Mouse (Mus musculus) CH12.LX (cell line): ENCODE results near the gene Timp1. TPM values are rescaled to one million over a fixed set of nuclear protein-coding genes. Genes with fewer than 3 reads are reported as not detected.

ENCODE experiments used
- polyA plus RNA-seq: library from polyadenylated mRNA; unstranded; fragments of >175 nt; gene quantifications from 2 replicates; pipeline ENCODE4 v1.2.1, GENCODE M21; 2012; ENCODE audit warnings: low read depth; ENCODE audit not compliant: insufficient read length
- total RNA-seq, 2 experiments: library from RNA; depleted of rRNA; stranded (reverse); fragments of 300-350 nt in 1 of 2; fragments of >200 nt in 1 of 2; gene quantifications; 2 replicates each; pipeline ENCODE4 v1.2.3; 2012 to 2014

Gene Timp1
- total and polyA plus RNA-seq, 3 experiments = 0.13 to 0.36 TPM; not detected in 1

Other genes starting within 250 kb of the Timp1 start
- gene Uba1, start 211.8 kb upstream of the Timp1 start, total RNA-seq (2012; rRNA removed) = 164 and 177 TPM in 2 replicates
- 138 and 142 TPM in 2 replicates for gene Uba1, start 211.8 kb upstream of the Timp1 start, total RNA-seq (2014; rRNA removed)
- 202 and 218 TPM in 2 replicates for gene Uba1, start 211.8 kb upstream of the Timp1 start, polyA plus RNA-seq
- 17.4 and 18.5 TPM in 2 replicates for gene Cdk16, start 182.2 kb upstream of the Timp1 start, total RNA-seq (2012; rRNA removed)
- gene Cdk16, start 182.2 kb upstream of the Timp1 start, total RNA-seq (2014; rRNA removed) = 10.1 and 11.1 TPM in 2 replicates
- 21.3 and 27.0 TPM in 2 replicates for gene Cdk16, start 182.2 kb upstream of the Timp1 start, polyA plus RNA-seq
- gene Usp11, start 166.3 kb upstream of the Timp1 start, total RNA-seq (2012; rRNA removed) = 6.2 and 11.2 TPM in 2 replicates
- gene Usp11, start 166.3 kb upstream of the Timp1 start, total RNA-seq (2014; rRNA removed) = 4.0 and 4.9 TPM in 2 replicates
- 5.3 and 6.3 TPM in 2 replicates for gene Usp11, start 166.3 kb upstream of the Timp1 start, polyA plus RNA-seq
- gene Araf, start 72.4 kb upstream of the Timp1 start, total RNA-seq (2012; rRNA removed) = 60.6 and 63.8 TPM in 2 replicates
- 52.8 and 55.9 TPM in 2 replicates for gene Araf, start 72.4 kb upstream of the Timp1 start, total RNA-seq (2014; rRNA removed)
- gene Araf, start 72.4 kb upstream of the Timp1 start, polyA plus RNA-seq = 72.2 and 79.7 TPM in 2 replicates
- gene Syn1, start 50.8 kb downstream of the Timp1 start, total RNA-seq (2012; rRNA removed) = 0.17 and 0.38 TPM in 2 replicates
- gene Syn1, start 50.8 kb downstream of the Timp1 start, total RNA-seq (2014; rRNA removed) = 0.08 TPM in 1 of 2 replicates, not detected in the other
- gene Syn1, start 50.8 kb downstream of the Timp1 start, polyA plus RNA-seq = 0.42 and 0.51 TPM in 2 replicates
- gene Cfp, start 61.4 kb downstream of the Timp1 start, total RNA-seq (2012; rRNA removed) = 26.1 and 30.0 TPM in 2 replicates
- 23.0 and 24.2 TPM in 2 replicates for gene Cfp, start 61.4 kb downstream of the Timp1 start, total RNA-seq (2014; rRNA removed)
- 58.2 and 66.9 TPM in 2 replicates for gene Cfp, start 61.4 kb downstream of the Timp1 start, polyA plus RNA-seq
- 4.7 and 4.8 TPM in 2 replicates for gene Elk1, start 80.4 kb downstream of the Timp1 start, total RNA-seq (2012; rRNA removed)
- 3.5 and 4.0 TPM in 2 replicates for gene Elk1, start 80.4 kb downstream of the Timp1 start, total RNA-seq (2014; rRNA removed)
- gene Elk1, start 80.4 kb downstream of the Timp1 start, polyA plus RNA-seq = 7.6 and 8.3 TPM in 2 replicates
- gene Uxt, start 91.9 kb downstream of the Timp1 start, total RNA-seq (2012; rRNA removed) = 38.8 and 44.5 TPM in 2 replicates
- gene Uxt, start 91.9 kb downstream of the Timp1 start, total RNA-seq (2014; rRNA removed) = 39.4 and 40.1 TPM in 2 replicates
- gene Uxt, start 91.9 kb downstream of the Timp1 start, polyA plus RNA-seq = 39.2 and 42.3 TPM in 2 replicates
- 2.2 and 2.6 TPM in 2 replicates for gene Zfp182, start 192.2 kb downstream of the Timp1 start, total RNA-seq (2012; rRNA removed)
- 7.3 and 9.9 TPM in 2 replicates for gene Zfp182, start 192.2 kb downstream of the Timp1 start, total RNA-seq (2014; rRNA removed)
- gene Zfp182, start 192.2 kb downstream of the Timp1 start, polyA plus RNA-seq = 4.1 and 4.5 TPM in 2 replicates
- gene Spaca5, start 198.2 kb downstream of the Timp1 start, total RNA-seq (2012; rRNA removed) = not detected in 2 replicates
- not detected in 2 replicates for gene Spaca5, start 198.2 kb downstream of the Timp1 start, total RNA-seq (2014; rRNA removed)
- gene Spaca5, start 198.2 kb downstream of the Timp1 start, polyA plus RNA-seq = not detected in 2 replicates
- gene Zfp300, start 219.4 kb downstream of the Timp1 start, total RNA-seq (2012; rRNA removed) = 0.46 and 0.51 TPM in 2 replicates
- 0.46 and 1.1 TPM in 2 replicates for gene Zfp300, start 219.4 kb downstream of the Timp1 start, total RNA-seq (2014; rRNA removed)
- gene Zfp300, start 219.4 kb downstream of the Timp1 start, polyA plus RNA-seq = 0.30 and 0.46 TPM in 2 replicates
- not detected in 2 replicates for gene Ssxa1, start 245.7 kb downstream of the Timp1 start, total RNA-seq (2012; rRNA removed)
- not detected in 2 replicates for gene Ssxa1, start 245.7 kb downstream of the Timp1 start, total RNA-seq (2014; rRNA removed)
- not detected in 2 replicates for gene Ssxa1, start 245.7 kb downstream of the Timp1 start, polyA plus RNA-seq